Mouse (Mus musculus) embryonic facial prominence, embryonic 14.5 days (tissue): ENCODE measurements at regions not wholly inside any gene's neighbourhood (a gene's known extent, or its start where the extent isn't known, plus 50 kb on each side); places are given as distances from the start of the nearest gene placed in this dataset.

Experiments
- ATAC-seq: fragments of 200-750 bp; cut with Nextera tagmentation; 2 replicates; pipeline ENCODE4 v1.8.0; 2017; ENCODE audit warnings: low read depth, moderate number of reproducible peaks, moderate TSS enrichment
- DNase-seq: peaks from one replicate; pipeline ENCODE4 v3.0.0-alpha.2; 2015; ENCODE audit warnings: low spot score
- H3K27ac ChIP-seq: fragments of 300-500 bp; sonication (generic); replicated peaks from 2 replicates; pipeline ENCODE4 v1.5.1; 2014; ENCODE audit warnings: low read depth, mild to moderate bottlenecking, low read length, moderate library complexity
- H3K27me3 ChIP-seq: fragments of 300-500 bp; sonication (generic); replicated peaks from 2 replicates; pipeline ENCODE4 v1.6.1; 2014; ENCODE audit warnings: low read length; ENCODE audit not compliant: control insufficient read depth, insufficient read depth
- H3K36me3 ChIP-seq: fragments of 300-500 bp; sonication (generic); 2 replicates; pipeline ENCODE4 v1.6.1; 2014; ENCODE audit warnings: low read length, mixed read lengths; ENCODE audit not compliant: control insufficient read depth, insufficient read depth
- H3K4me1 ChIP-seq: fragments of 300-500 bp; sonication (generic); 2 replicates; pipeline ENCODE4 v1.6.1; 2014; ENCODE audit warnings: antibody characterized with exemption, low read length; ENCODE audit not compliant: control insufficient read depth, insufficient read depth
- H3K4me2 ChIP-seq: fragments of 300-500 bp; sonication (generic); 2 replicates; pipeline ENCODE4 v1.6.1; 2014; ENCODE audit warnings: low read depth, mild to moderate bottlenecking, low read length, moderate library complexity, mixed read lengths
- H3K4me3 ChIP-seq: fragments of 300-500 bp; sonication (generic); 2 replicates; pipeline ENCODE4 v1.5.1; 2014; ENCODE audit warnings: low read depth, mild to moderate bottlenecking, low read length
- H3K9ac ChIP-seq: fragments of 300-500 bp; sonication (generic); 2 replicates; pipeline ENCODE4 v1.6.1; 2014; ENCODE audit warnings: low read depth, mild to moderate bottlenecking, low read length, moderate library complexity, mixed read lengths
- H3K9me3 ChIP-seq: fragments of 300-500 bp; sonication (generic); 2 replicates; pipeline ENCODE4 v1.6.1; 2016; ENCODE audit warnings: low read length; ENCODE audit not compliant: control insufficient read depth
- WGBS: fragments of 180-500 bp; shearing (Covaris S2); extraction: QIAGEN DNeasy Blood & Tissue Kit; methylation state at CpG from one replicate; pipeline ENCODE4 v1.1.7; 2014; 5-methylcytosine and 5-hydroxymethylcytosine counted together

GRCm38 (mm10) chr8:35961615-35962220 lies 196.1 kb downstream of the Gm19410 start:
- 49% methylated on average over 20 of the region's 20 CpGs for WGBS
- H3K9me3 ChIP-seq = no peaks in the 10 kb centered on the region
- ATAC-seq = no peak
- no peaks in the 10 kb centered on the region for H3K36me3 ChIP-seq
- H3K4me1 ChIP-seq = peaks cover 14% of the 10 kb centered on the region
- no peak for DNase-seq
- H3K4me2 ChIP-seq = no peak overlapping the region; the same call in 1 of the 2 replicates
- no peak overlapping the region for H3K27ac ChIP-seq
- no peak overlapping the region for H3K9ac ChIP-seq
- H3K27me3 ChIP-seq = no peaks in the 10 kb centered on the region
- no peak overlapping the region for H3K4me3 ChIP-seq

GRCm38 (mm10) chr8:35964932-35965331 lies 199.3 kb downstream of the Gm19410 start:
- no peaks in the 10 kb centered on the region for H3K36me3 ChIP-seq
- H3K4me3 ChIP-seq = no peak overlapping the region
- no peak for ATAC-seq
- 8% methylated on average over 1 of the region's 1 CpGs for WGBS
- H3K4me2 ChIP-seq = no peak overlapping the region
- no peaks in the 10 kb centered on the region for H3K27me3 ChIP-seq
- H3K9me3 ChIP-seq = no peaks in the 10 kb centered on the region
- no peak overlapping the region for H3K27ac ChIP-seq
- H3K9ac ChIP-seq = no peak overlapping the region
- peaks cover 6% of the 10 kb centered on the region; the same call in 1 of the 2 replicates for H3K4me1 ChIP-seq
- DNase-seq = no peak

GRCm38 (mm10) chr8:35968341-35968740 lies 202.8 kb downstream of the Gm19410 start:
- 75% methylated on average over 9 of the region's 9 CpGs for WGBS
- ATAC-seq = no peak
- Histone ChIP-seq H3K4me1 (peaks cover 6% of the 10 kb centered on the region; the same call in 1 of the 2 replicates), H3K9ac (no peak overlapping the region), H3K9me3 (no peaks in the 10 kb centered on the region), H3K4me2 (no peak overlapping the region), H3K27ac (no peak overlapping the region), H3K4me3 (no peak overlapping the region), H3K27me3 (no peaks in the 10 kb centered on the region), H3K36me3 (no peaks in the 10 kb centered on the region)
- no peak for DNase-seq

GRCm38 (mm10) chr8:35971082-35971481 lies 205.5 kb downstream of the Gm19410 start:
- 71% methylated on average over 7 of the region's 7 CpGs for WGBS
- Histone ChIP-seq H3K27me3 (no peaks in the 10 kb centered on the region), H3K27ac (no peak overlapping the region)

GRCm38 (mm10) chr8:35974323-35975029 lies 208.9 kb downstream of the Gm19410 start:
- H3K4me2 ChIP-seq = no peak overlapping the region
- 59% methylated on average over 10 of the region's 10 CpGs for WGBS
- H3K27me3 ChIP-seq = no peaks in the 10 kb centered on the region
- H3K4me3 ChIP-seq = no peak overlapping the region
- no peaks in the 10 kb centered on the region for H3K36me3 ChIP-seq
- no peak overlapping the region for H3K27ac ChIP-seq
- ATAC-seq = no peak; the same call in 1 of the 2 replicates
- H3K9me3 ChIP-seq = no peaks in the 10 kb centered on the region
- DNase-seq = peak; percentile 54
- no peaks in the 10 kb centered on the region for H3K4me1 ChIP-seq
- H3K9ac ChIP-seq = no peak overlapping the region

More at GRCm38 (mm10) chr8:35971082-35971481, 205.5 kb downstream of the Gm19410 start:
- H3K4me3 ChIP-seq = no peak overlapping the region
- no peak for DNase-seq
- H3K36me3 ChIP-seq = no peaks in the 10 kb centered on the region
- H3K9ac ChIP-seq = no peak overlapping the region
- H3K9me3 ChIP-seq = no peaks in the 10 kb centered on the region
- no peak for ATAC-seq
- H3K4me2 ChIP-seq = no peak overlapping the region
- no peaks in the 10 kb centered on the region for H3K4me1 ChIP-seq

- H3K36me3 ChIP-seq = no peaks in the 10 kb centered on the region
- ATAC-seq (no peak), DNase-seq (no peak)
- H3K4me1 ChIP-seq = peaks cover 2% of the 10 kb centered on the region; the same call in 1 of the 2 replicates
- no peaks in the 10 kb centered on the region for H3K27me3 ChIP-seq
- no peak overlapping the region for H3K27ac ChIP-seq
- H3K9me3 ChIP-seq = no peaks in the 10 kb centered on the region
- H3K9ac ChIP-seq = no peak overlapping the region
- H3K4me2 ChIP-seq = no peak overlapping the region
- no peak overlapping the region for H3K4me3 ChIP-seq
- 80% methylated on average over 9 of the region's 9 CpGs for WGBS
Measured at GRCm38 (mm10) chr8:35979638-35980255, 214.2 kb downstream of the Gm19410 start.

- H3K4me1 ChIP-seq = peaks cover 16% of the 10 kb centered on the region
- H3K4me3 ChIP-seq = no peak overlapping the region
- 69% methylated on average over 2 of the region's 2 CpGs for WGBS
- no peak overlapping the region for H3K27ac ChIP-seq
- no peak for DNase-seq
- ATAC-seq = no peak
- no peak overlapping the region for H3K9ac ChIP-seq
- no peak overlapping the region for H3K4me2 ChIP-seq
- H3K27me3 ChIP-seq = no peaks in the 10 kb centered on the region
- H3K9me3 ChIP-seq = no peaks in the 10 kb centered on the region
- no peaks in the 10 kb centered on the region for H3K36me3 ChIP-seq
Measured at GRCm38 (mm10) chr8:35983083-35983482, 217.5 kb downstream of the Gm19410 start.

- no peaks in the 10 kb centered on the region for H3K27me3 ChIP-seq
- 22% methylated on average over 5 of the region's 5 CpGs for WGBS
- no peaks in the 10 kb centered on the region for H3K9me3 ChIP-seq
- no peak overlapping the region; the same call in 1 of the 2 replicates for H3K27ac ChIP-seq
- H3K4me3 ChIP-seq = no peak overlapping the region
- 0 out of 2 replicates have a peak overlapping the region, but pooled peaks have one; percentile 4 for H3K4me2 ChIP-seq
- DNase-seq (peak; percentile 91), ATAC-seq (peak; percentile 53; the same call in 1 of the 2 replicates)
- H3K36me3 ChIP-seq = no peaks in the 10 kb centered on the region
- H3K4me1 ChIP-seq = peaks cover 16% of the 10 kb centered on the region
- H3K9ac ChIP-seq = peak overlapping the region; percentile 1; the same call in 1 of the 2 replicates
Measured at GRCm38 (mm10) chr8:35985152-35985689, 219.6 kb downstream of the Gm19410 start.
